Mouse (Mus musculus) spleen, adult 2 months (tissue): ENCODE results near the gene Lexm. TPM values are rescaled to one million over a fixed set of nuclear protein-coding genes. Genes with fewer than 3 reads are reported as not detected.

ENCODE experiments used
- DNase-seq, 2 experiments: peaks; one replicate each; pipeline versions ENCODE4 v3.0.0 to v3.0.0-alpha.2; 2012 to 2021; ENCODE audit warnings: low spot score in 2 of 2, low read depth in 1 of 2
- H3K27ac ChIP-seq: fragments of 200-500 bp; 2 replicates; pipeline ENCODE4 v1.5.1; 2012; ENCODE audit warnings: low read length, inconsistent platforms; ENCODE audit not compliant: insufficient read depth
- H3K27me3 ChIP-seq: fragments of 200-500 bp; 2 replicates; pipeline ENCODE4 v1.6.1; 2012; ENCODE audit warnings: mild to moderate bottlenecking, moderate library complexity, low read length, inconsistent platforms; ENCODE audit not compliant: control insufficient read depth, insufficient read depth
- H3K36me3 ChIP-seq: fragments of 200-500 bp; 2 replicates; pipeline ENCODE4 v1.6.1; 2012; ENCODE audit warnings: mild to moderate bottlenecking, low read length, inconsistent platforms; ENCODE audit not compliant: control insufficient read depth, insufficient read depth
- H3K4me1 ChIP-seq: fragments of 200-500 bp; 2 replicates; pipeline ENCODE4 v1.6.1; 2011; ENCODE audit warnings: inconsistent platforms; ENCODE audit not compliant: control insufficient read depth, insufficient read depth, insufficient read length
- H3K4me3 ChIP-seq: fragments of 200-500 bp; 2 replicates; pipeline ENCODE4 v1.5.1; 2011; ENCODE audit warnings: mild to moderate bottlenecking, inconsistent platforms; ENCODE audit not compliant: insufficient read depth, insufficient read length; ENCODE audit errors: extremely low read depth
- CTCF ChIP-seq: fragments of 200-500 bp; IDR thresholded peaks from 2 replicates; pipeline ENCODE4 v1.5.1; 2011; ENCODE audit warnings: mild to moderate bottlenecking, inconsistent platforms; ENCODE audit not compliant: insufficient read depth, insufficient read length, insufficient replicate concordance; ENCODE audit errors: extremely low read depth
- POLR2A ChIP-seq: fragments of 200-500 bp; IDR thresholded peaks from 2 replicates; pipeline ENCODE4 v1.6.1; 2011; ENCODE audit warnings: low read depth, low read length, inconsistent platforms
- WGBS: fragments of 180-500 bp; shearing (Covaris S2); methylation state at CpG from one replicate; pipeline ENCODE4 v1.1.7; 2018; 5-methylcytosine and 5-hydroxymethylcytosine counted together
- polyA plus RNA-seq: library from polyadenylated mRNA; depleted of rRNA; stranded (reverse); fragments of >200 nt; gene quantifications from 2 replicates; pipeline ENCODE4 v1.2.3, GENCODE M21; 2012

Gene Lexm
- polyA plus RNA-seq, 1 experiment = not detected

- no peak overlapping the region for H3K4me3 ChIP-seq
- no peak for TF ChIP-seq POLR2A
- no peak for TF ChIP-seq CTCF
- H3K27ac ChIP-seq = no peak overlapping the region
- H3K27me3 ChIP-seq = no peaks in the 10 kb centered on the region
- no peaks in the 10 kb centered on the region for H3K4me1 ChIP-seq
- H3K36me3 ChIP-seq = no peaks in the 10 kb centered on the region
- WGBS = 59% methylated on average over 9 of the region's 9 CpGs
- DNase-seq = no peak
Measured at GRCm38 (mm10) chr4:106634086-106634479, 17.0 kb upstream of the Lexm start.

DNA sequence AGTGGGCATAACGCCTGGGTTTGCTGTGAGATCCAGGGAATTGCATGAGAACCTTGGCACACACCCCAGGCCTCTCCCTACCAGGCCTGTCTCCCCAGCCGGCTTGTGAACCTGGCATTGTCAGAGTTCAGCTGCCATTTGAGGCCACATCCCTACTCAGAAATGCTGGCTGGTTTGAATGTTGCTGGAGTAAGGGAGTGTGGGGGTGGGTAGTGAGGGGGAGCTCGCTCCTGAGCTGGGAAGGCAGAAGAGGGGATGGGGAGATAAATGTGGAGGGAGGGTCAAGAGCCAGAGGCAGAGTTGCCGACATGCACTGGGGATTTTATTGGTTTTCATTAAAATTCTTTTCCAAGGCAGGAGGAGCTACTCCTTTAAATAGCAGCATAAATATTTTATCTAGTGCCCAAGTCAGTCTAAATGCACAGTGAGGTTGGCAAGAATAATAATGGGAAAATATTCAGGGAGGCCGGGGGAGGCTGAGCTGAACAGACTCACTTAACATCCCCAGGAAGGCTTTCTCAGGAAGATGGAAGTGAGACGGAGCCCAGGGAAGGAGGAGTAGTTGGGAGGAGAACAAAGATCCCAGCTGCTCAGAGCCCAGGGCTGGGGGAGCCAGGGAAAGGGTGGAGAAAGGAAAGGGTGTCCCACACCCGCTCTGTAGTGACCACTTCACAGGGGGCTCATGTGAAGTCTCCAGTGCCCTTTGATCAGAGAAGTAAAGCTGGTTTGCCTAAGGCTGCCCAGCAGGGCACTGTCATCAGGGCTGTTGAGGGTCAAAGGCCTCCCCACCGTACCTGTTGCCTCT, 16.4 kb upstream of the Lexm start:
- Histone ChIP-seq H3K27ac (no peak overlapping the region), H3K36me3 (no peaks in the 10 kb centered on the region), H3K27me3 (no peaks in the 10 kb centered on the region), H3K4me1 (no peaks in the 10 kb centered on the region), H3K4me3 (no peak overlapping the region)
- TF ChIP-seq POLR2A = no peak
- no peak for TF ChIP-seq CTCF
- 74% methylated on average over 8 of the region's 8 CpGs for WGBS
- DNase-seq = no peak

- Histone ChIP-seq H3K27ac (no peak overlapping the region), H3K4me3 (no peak overlapping the region), H3K27me3 (no peaks in the 10 kb centered on the region), H3K36me3 (no peaks in the 10 kb centered on the region), H3K4me1 (no peaks in the 10 kb centered on the region)
- 40% methylated on average over 1 of the region's 3 CpGs for WGBS
- TF ChIP-seq POLR2A (no peak), CTCF (no peak)
- DNase-seq = no peak
Measured at GRCm38 (mm10) chr4:106632313-106632712, 15.3 kb upstream of the Lexm start.

DNA sequence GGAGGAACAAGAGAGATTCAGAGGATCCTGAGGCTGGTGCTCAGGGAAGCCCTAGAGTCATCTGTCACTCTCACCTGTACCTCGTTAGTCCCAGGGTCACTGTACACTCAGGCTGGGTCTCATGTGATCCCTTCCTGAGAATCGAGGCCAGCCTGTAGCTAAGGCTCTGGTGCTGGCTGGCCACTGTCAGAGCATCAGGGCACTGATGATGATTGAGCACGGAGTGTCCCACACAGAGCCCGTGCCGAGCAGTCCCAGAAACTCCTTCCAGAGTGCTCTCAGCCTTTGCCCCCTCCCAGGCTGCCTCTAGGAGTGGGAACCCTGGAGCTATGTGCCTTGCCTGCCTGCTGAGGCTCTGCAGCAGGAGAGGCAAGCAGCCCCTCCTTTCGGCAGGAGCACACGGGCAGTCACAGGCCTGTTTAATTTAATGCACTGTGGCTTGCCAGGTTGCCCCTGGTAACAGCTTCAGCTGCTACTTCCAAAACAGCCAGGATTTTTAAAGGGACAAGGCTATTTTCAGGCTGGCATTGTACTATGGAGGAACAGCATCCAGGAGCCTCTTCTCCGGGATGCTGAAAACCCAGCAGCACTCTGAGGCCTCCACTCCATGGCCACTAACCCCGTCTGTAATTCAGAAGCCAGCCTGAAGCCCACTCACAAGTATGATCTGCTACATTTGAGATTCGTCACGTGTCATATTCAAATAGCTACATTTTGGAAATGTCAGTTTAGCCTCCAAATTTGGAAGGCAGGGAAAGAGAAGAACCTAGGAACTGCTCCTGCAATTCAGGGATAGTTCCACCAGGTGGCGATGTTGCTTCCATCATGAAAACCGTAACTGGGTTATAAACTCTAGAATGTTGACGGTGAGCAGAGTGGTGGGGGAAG, 13.5 kb upstream of the Lexm start:
- H3K27ac ChIP-seq = no peak overlapping the region
- no peak for TF ChIP-seq POLR2A
- peak; percentile 54; the same call in 1 of the 2 replicates for TF ChIP-seq CTCF
- 38% methylated on average over 14 of the region's 14 CpGs for WGBS
- H3K36me3 ChIP-seq = no peaks in the 10 kb centered on the region
- H3K4me3 ChIP-seq = no peak overlapping the region
- no peaks in the 10 kb centered on the region for H3K27me3 ChIP-seq
- peak; percentile 23 to 34 for DNase-seq
- H3K4me1 ChIP-seq = no peaks in the 10 kb centered on the region

- DNase-seq = no peak
- 73% methylated on average over 5 of the region's 5 CpGs for WGBS
- no peak for TF ChIP-seq CTCF
- TF ChIP-seq POLR2A = no peak
- Histone ChIP-seq H3K27me3 (no peaks in the 10 kb centered on the region), H3K27ac (no peak overlapping the region), H3K4me3 (no peak overlapping the region), H3K36me3 (no peaks in the 10 kb centered on the region), H3K4me1 (no peaks in the 10 kb centered on the region)
Measured at GRCm38 (mm10) chr4:106629374-106629773, 12.3 kb upstream of the Lexm start.

DNA sequence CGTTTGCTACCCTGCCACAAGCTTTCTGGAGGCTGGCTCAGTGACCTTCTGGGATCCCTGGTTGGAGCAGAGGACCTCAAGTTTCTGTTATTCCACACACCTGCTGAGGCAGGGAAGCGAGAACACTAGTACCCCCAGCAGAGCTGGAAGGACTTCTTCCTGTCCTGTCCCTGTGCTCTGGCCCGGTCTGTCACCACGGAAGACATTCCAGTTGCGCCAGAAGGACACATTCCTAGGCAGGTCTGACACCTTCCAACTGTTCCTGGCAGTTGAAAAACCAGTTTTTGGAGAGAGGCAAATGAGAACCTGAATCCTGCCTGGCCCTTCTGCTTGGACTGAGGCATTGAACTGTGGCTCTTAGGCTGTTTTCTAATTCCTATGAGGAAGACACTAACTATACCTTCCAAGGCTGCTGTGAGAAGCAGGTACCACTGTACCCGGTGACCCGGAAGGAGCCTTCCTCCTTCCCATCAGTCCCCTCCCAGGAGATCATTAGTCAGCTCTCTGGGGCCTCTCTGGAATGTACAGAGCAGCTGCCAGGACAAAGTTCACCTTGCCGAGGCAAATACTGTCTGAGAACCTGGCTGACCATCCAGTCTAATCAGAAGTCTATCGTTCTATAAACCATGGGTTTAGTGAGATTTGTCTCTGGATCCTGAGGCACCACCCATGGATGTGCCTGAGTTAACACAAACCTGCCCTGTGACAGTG, 11.8 kb upstream of the Lexm start:
- WGBS = 52% methylated on average over 9 of the region's 9 CpGs
- H3K4me3 ChIP-seq = no peak overlapping the region
- H3K27me3 ChIP-seq = no peaks in the 10 kb centered on the region
- no peaks in the 10 kb centered on the region for H3K4me1 ChIP-seq
- no peak for TF ChIP-seq CTCF
- H3K27ac ChIP-seq = no peak overlapping the region
- H3K36me3 ChIP-seq = no peaks in the 10 kb centered on the region
- DNase-seq = no peak
